Mouse (Mus musculus) ES-Bruce4 (cell line): ENCODE data around the gene Ddx1. TPM values are rescaled to one million over a fixed set of nuclear protein-coding genes. Genes with fewer than 3 reads are reported as not detected.

Source experiments
- H3K27ac ChIP-seq: 2 replicates; pipeline ENCODE4 v1.5.1; 2012; ENCODE audit warnings: low read length, inconsistent platforms; ENCODE audit not compliant: insufficient read depth
- H3K27me3 ChIP-seq: 2 replicates; pipeline ENCODE4 v1.6.1; 2012; ENCODE audit warnings: mild to moderate bottlenecking, low read length, inconsistent platforms; ENCODE audit not compliant: control insufficient read depth, poor library complexity, insufficient read depth, severe bottlenecking
- H3K36me3 ChIP-seq: 2 replicates; pipeline ENCODE4 v1.6.1; 2012; ENCODE audit warnings: inconsistent platforms, mild to moderate bottlenecking, low read length, moderate library complexity; ENCODE audit not compliant: control insufficient read depth, poor library complexity, insufficient read depth, severe bottlenecking
- H3K4me1 ChIP-seq: one replicate; pipeline ENCODE4 v1.8.1; 2011; ENCODE audit warnings: low read length; ENCODE audit not compliant: control insufficient read depth, insufficient read depth
- H3K4me3 ChIP-seq: 2 replicates; pipeline ENCODE4 v1.5.1; 2011; ENCODE audit warnings: low read depth, mild to moderate bottlenecking, low read length
- H3K9ac ChIP-seq: 2 replicates; pipeline ENCODE4 v1.6.1; 2012; ENCODE audit warnings: low read depth, mild to moderate bottlenecking, inconsistent platforms; ENCODE audit not compliant: poor library complexity, severe bottlenecking
- H3K9me3 ChIP-seq: replicated peaks from 2 replicates; pipeline ENCODE4 v1.6.1; 2012; ENCODE audit warnings: mild to moderate bottlenecking, low read length, inconsistent platforms; ENCODE audit not compliant: control insufficient read depth, poor library complexity, insufficient read depth, severe bottlenecking
- CTCF ChIP-seq: IDR thresholded peaks from one replicate; pipeline ENCODE4 v1.8.1; 2011; ENCODE audit warnings: low read depth, low read length
- EP300 ChIP-seq: IDR thresholded peaks from 2 replicates; pipeline ENCODE4 v1.6.1; 2011; ENCODE audit warnings: low read depth, low read length; ENCODE audit not compliant: insufficient read depth
- POLR2A ChIP-seq: IDR thresholded peaks from one replicate; pipeline ENCODE4 v1.8.1; 2011; ENCODE audit warnings: low read length; ENCODE audit not compliant: insufficient read depth
- polyA plus RNA-seq: library from polyadenylated mRNA; stranded (reverse); fragments of >200 nt; gene quantifications from 2 replicates; pipeline ENCODE4 v1.2.4, GENCODE M21; 2011; ENCODE audit warnings: low read depth; ENCODE audit not compliant: missing spikeins, insufficient read depth, insufficient read length

Ddx1 gene
- polyA plus RNA-seq: 235 and 257 TPM in 2 replicates

DNA sequence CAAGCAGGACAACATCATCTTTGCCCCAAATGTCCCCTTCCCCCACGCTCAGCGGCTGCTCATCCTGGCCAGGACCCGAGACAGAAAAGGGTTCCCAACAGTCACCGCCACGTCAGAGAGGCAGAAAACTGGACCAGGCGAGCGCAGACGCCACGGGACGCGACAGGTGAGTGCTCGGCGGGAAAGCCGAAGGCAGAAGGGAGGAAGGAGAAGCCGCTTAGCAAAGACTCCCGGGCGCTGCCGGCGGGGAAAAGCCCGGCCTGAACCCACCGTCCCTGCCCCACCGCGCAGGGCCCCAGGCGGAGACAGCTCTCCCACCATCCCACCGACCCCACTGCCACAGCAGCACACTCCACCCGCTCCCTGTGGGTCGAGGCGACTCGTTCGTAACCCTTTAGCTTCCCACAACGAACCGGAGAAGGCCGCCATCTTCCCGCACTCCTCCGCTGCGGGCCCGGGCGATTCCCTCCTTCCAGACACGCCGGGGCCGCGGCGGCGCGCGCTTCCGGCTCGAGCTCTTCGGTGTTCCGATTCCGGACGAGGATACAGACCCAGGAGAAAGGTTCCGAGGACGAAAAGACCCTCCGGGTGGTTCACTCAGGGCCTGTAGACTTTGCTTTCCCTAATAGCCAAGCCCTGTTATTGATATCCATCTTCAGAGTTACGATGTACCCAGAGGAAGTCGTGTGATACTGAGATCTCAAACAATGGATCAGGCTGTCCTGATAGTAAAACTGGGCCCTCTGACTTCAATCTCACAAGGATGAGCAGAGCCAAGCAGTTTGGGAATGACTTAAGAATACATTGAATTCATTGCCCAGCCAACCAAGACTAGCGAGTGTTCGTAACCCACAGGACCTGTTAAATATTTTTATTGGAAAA, at the start of gene Ddx1:
Ddx1 (minus strand) TSS at position 523 of the 882 bp plus-strand sequence.
- TF ChIP-seq EP300 (no peak), CTCF (no peak), POLR2A (no peak)
- H3K27ac ChIP-seq: no peak within 1 kb of the TSS
- no peaks in the 10 kb centered on the region for H3K27me3 ChIP-seq
- peak within 1 kb of the TSS; percentile 86 for H3K4me3 ChIP-seq
- H3K9ac ChIP-seq: peak within 1 kb of the TSS; percentile 97
- peaks cover 15% of the 10 kb centered on the region for H3K36me3 ChIP-seq
- no peaks in the 10 kb centered on the region for H3K9me3 ChIP-seq
- H3K4me1 ChIP-seq: no peaks in the 10 kb centered on the region

DNA sequence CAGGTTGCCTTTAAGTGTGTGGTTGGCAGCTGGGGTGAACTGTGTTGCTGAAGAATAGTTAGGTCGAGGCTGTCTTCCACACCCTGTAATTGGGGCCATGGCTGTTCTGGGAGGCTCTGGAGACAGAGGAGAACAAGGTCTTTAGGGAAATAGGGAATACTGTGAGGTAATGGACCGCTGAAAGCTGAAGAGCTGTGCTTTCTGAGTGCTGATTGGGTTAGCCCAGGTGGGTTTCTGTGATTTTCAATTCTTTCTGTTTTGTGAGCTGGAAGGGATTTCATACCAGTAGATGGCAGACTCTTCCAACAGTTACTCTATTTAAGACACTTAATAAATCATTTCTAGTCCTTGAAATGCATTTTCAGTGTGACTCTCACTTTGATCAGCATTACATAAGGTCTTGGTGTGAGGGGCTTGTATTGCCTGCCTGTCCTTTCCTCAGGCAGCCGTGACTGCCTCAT, 44.4 kb upstream of the Ddx1 start:
- Histone ChIP-seq H3K4me3 (no peak overlapping the region), H3K4me1 (no peaks in the 10 kb centered on the region), H3K9ac (no peak overlapping the region), H3K27ac (no peak overlapping the region), H3K36me3 (no peaks in the 10 kb centered on the region), H3K9me3 (no peaks in the 10 kb centered on the region), H3K27me3 (no peaks in the 10 kb centered on the region)
- no peak for TF ChIP-seq CTCF
- no peak for TF ChIP-seq EP300
- TF ChIP-seq POLR2A: no peak

DNA sequence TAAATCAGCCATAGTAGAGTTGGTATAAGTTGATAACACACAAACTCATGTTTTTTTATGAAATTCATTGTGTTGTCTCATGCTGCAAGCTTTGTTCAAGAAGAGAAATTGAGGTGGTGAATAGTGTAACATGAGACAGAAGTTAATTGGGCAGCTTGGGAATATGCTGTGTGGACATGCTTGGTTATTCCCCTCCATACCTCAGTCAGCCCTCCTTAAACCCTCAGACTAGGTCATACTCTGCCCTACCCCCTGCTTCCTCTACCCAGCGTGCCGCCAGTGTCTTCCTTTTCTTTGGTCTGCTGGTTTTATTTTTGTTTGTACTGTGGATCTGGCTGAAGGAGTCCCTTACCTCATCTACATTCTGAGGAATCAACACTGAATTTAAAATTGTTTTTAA, 42.4 kb upstream of the Ddx1 start:
- TF ChIP-seq EP300 (no peak), CTCF (no peak), POLR2A (no peak)
- Histone ChIP-seq H3K4me3 (no peak overlapping the region), H3K27me3 (no peaks in the 10 kb centered on the region), H3K36me3 (no peaks in the 10 kb centered on the region), H3K27ac (no peak overlapping the region), H3K9ac (no peak overlapping the region), H3K9me3 (no peaks in the 10 kb centered on the region), H3K4me1 (no peaks in the 10 kb centered on the region)

DNA sequence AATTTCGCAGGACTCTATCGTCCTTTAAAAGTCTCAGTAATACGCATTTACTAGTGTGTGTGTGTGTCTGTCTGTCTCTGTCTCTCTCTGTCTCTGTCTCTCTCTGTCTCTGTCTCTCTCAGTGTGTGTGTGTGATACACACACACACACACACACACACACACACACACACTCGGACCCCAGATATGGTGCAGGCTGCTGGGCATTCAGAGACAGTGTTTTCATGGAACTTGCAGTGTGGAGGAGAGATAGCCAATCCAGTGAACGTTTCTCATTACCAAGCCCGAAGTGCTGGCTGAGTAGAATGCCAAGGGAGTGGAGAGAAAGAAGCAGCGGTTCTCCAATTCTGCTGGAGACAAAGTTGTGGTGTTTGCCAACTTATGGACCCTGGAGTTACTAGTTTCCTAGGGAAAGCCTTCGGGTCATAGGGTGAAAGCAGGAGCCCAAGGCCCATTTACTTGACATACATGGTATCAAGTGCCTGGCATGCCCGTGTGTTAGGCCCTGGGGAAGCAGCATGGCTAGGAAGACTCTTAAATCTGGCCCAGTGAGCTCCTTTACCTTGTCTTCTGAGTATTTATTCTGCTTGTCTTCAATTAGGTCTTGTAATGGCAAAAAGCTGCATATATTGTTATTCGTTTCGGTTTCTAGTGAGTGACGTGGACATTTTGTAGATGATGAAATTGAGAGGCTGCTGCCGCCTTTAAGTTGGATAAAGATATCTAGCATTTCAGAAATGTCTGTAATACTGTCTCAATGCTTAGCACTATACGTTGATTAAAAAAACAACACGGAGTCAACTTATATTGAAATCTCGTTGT, 20.8 kb upstream of the Ddx1 start:
- Histone ChIP-seq H3K9ac (peak overlapping the region; percentile 72), H3K27ac (no peak overlapping the region), H3K27me3 (no peaks in the 10 kb centered on the region), H3K4me1 (no peaks in the 10 kb centered on the region), H3K36me3 (no peaks in the 10 kb centered on the region), H3K9me3 (no peaks in the 10 kb centered on the region), H3K4me3 (peak overlapping the region; percentile 91)
- TF ChIP-seq POLR2A: no peak
- TF ChIP-seq CTCF: no peak
- TF ChIP-seq EP300: no peak

DNA sequence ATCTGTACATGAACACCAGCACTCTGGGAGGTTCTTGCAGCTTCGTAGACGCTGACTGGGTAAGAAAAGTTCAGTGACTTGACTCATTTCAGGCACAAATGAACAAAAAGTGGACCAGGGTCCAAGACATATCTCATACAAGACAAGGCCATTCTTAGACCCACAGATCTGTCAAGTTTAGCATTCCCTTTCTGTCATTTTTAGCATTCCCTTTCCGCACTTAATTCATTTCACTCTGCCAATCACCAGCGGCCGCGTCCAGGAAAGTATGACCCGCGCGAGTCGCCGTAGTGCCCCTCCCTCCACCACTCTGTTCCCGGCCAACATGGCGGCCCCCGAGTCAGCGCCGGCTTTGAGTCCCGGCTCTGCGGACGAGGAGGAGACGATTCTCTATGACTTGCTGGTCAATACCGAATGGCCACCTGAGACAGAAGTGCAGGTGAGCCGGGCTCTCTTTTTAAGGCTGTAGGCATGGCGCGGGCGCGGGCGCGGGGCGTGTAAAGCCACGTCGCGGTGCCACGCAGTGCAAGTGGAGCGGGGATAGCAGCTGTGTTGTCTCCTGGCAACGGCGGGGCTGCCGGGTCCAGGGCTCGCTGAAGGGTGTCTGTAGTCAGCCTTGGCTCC, 19.9 kb upstream of the Ddx1 start, which contains the start of gene Nbas:
Nbas (plus strand) TSS at position 308 of the 624 bp plus-strand sequence.
- Histone ChIP-seq H3K9me3 (no peaks in the 10 kb centered on the region), H3K4me1 (no peaks in the 10 kb centered on the region), H3K27ac (no peak within 1 kb of the TSS), H3K27me3 (no peaks in the 10 kb centered on the region), H3K36me3 (no peaks in the 10 kb centered on the region), H3K4me3 (peak within 1 kb of the TSS; percentile 91), H3K9ac (peak within 1 kb of the TSS; percentile 72)
- TF ChIP-seq CTCF (no peak), EP300 (no peak), POLR2A (no peak)
